Comparison of ENCODE assay signal across 10 mouse cellular contexts in genomic region chr2:69206523-69206922, GRCm38 (mm10). TPM values are rescaled to one million over a fixed set of nuclear protein-coding genes. Genes with fewer than 3 reads are reported as not detected.
DNase-seq lines count a peak whose midpoint lies in the region; ATAC-seq and TF ChIP-seq lines count a peak whose summit lies in the region.
"Had no signal": no experiment of that assay in that cellular context is flagged by ENCODE, and none has a peak within 500 bp of the region (broad histone marks: within the 10 kb centered on the region; RNA-seq: fewer than 3 reads in every experiment).

No protein-coding gene starts in this region.

- WGBS in midbrain, embryonic 10.5 days, result 24% methylated on average over 7 of the region's 7 CpGs
- 23% methylated on average over 7 of the region's 7 CpGs for WGBS in midbrain, embryonic 16.5 days
- WGBS in intestine, postnatal 0 days, result 17% methylated on average over 7 of the region's 7 CpGs
- 30% methylated on average over 7 of the region's 7 CpGs for WGBS in neural tube, embryonic 14.5 days

- H3K27me3 ChIP-seq in midbrain, embryonic 10.5 days (ENCODE audit: low read depth, poor library complexity, severe bottlenecking), result no peaks in the 10 kb centered on the region
- no peaks in the 10 kb centered on the region for H3K27me3 ChIP-seq in midbrain, embryonic 16.5 days (ENCODE audit: control insufficient read depth, insufficient read depth, low read depth, low read length)
- H3K27me3 ChIP-seq in intestine, postnatal 0 days (replicated peaks; ENCODE audit: control insufficient read depth, insufficient read depth, low read length), result no peaks in the 10 kb centered on the region
- no peaks in the 10 kb centered on the region for H3K27me3 ChIP-seq in neural tube, embryonic 14.5 days (ENCODE audit: control insufficient read depth, insufficient read depth, low read length)

- H3K4me2 ChIP-seq in midbrain, embryonic 16.5 days (ENCODE audit: low read length), result no peak overlapping the region; the same call in 1 of the 2 replicates
- H3K4me2 ChIP-seq in intestine, postnatal 0 days (replicated peaks; ENCODE audit: low read depth), result peak overlapping the region; percentile 90
- H3K4me2 ChIP-seq in neural tube, embryonic 14.5 days (ENCODE audit: low read depth, low read length), result peak overlapping the region; percentile 91; the same call in 1 of the 2 replicates

- peaks cover 20% of the 10 kb centered on the region for H3K36me3 ChIP-seq in midbrain, embryonic 10.5 days
- H3K36me3 ChIP-seq in midbrain, embryonic 16.5 days (ENCODE audit: control insufficient read depth, insufficient read depth, low read length), result no peaks in the 10 kb centered on the region
- H3K36me3 ChIP-seq in intestine, postnatal 0 days (ENCODE audit: control insufficient read depth, insufficient read depth), result 0 out of 2 replicates have a peak, but pooled peaks cover 4% of the 10 kb centered on the region
- no peaks in the 10 kb centered on the region for H3K36me3 ChIP-seq in neural tube, embryonic 14.5 days (ENCODE audit: control insufficient read depth, insufficient read depth, low read length)

- ATAC-seq in midbrain, embryonic 16.5 days, result no peak
- ATAC-seq in erythroblast, adult 5-6 weeks (replicated peaks; ENCODE audit: low FRiP score, poor library complexity, severe bottlenecking), result peak; percentile 83
- ATAC-seq in intestine, postnatal 0 days, result no peak
- no peak for ATAC-seq in neural tube, embryonic 14.5 days (ENCODE audit: low read depth)

- no peak for TF ChIP-seq CTCF in intestine, postnatal 0 days (IDR thresholded peaks at IDR 0.05; ENCODE audit: low read depth)

- peaks cover 18% of the 10 kb centered on the region for H3K4me1 ChIP-seq in midbrain, embryonic 10.5 days
- H3K4me1 ChIP-seq in midbrain, embryonic 16.5 days (ENCODE audit: control insufficient read depth, insufficient read depth, low read length), result peaks cover 6% of the 10 kb centered on the region; the same call in 1 of the 2 replicates
- 0 out of 2 replicates have a peak, but pooled peaks cover 3% of the 10 kb centered on the region for H3K4me1 ChIP-seq in intestine, postnatal 0 days (replicated peaks; ENCODE audit: control insufficient read depth, insufficient read depth, low read length)
- H3K4me1 ChIP-seq in neural tube, embryonic 14.5 days (ENCODE audit: control insufficient read depth, insufficient read depth, low read length), result no peaks in the 10 kb centered on the region

- H3K4me3 ChIP-seq in midbrain, embryonic 10.5 days, result peak overlapping the region; percentile 89
- no peak overlapping the region for H3K4me3 ChIP-seq in midbrain, embryonic 16.5 days (ENCODE audit: low read depth, low read length)
- H3K4me3 ChIP-seq in intestine, postnatal 0 days (ENCODE audit: low read depth, low read length), result peak overlapping the region; percentile 94
- no peak overlapping the region for H3K4me3 ChIP-seq in neural tube, embryonic 14.5 days (ENCODE audit: low read depth, low read length)

- no peak for DNase-seq in midbrain, embryonic 10.5 days (ENCODE audit: low spot score)
- DNase-seq in layer of hippocampus, adult 9-11 months, result no peak
- no peak for DNase-seq in ovary, postnatal 14 days (ENCODE audit: low spot score)
- DNase-seq in right cerebral cortex, postnatal 25 days, result no peak

- no peaks in the 10 kb centered on the region for H3K9me3 ChIP-seq in midbrain, embryonic 10.5 days (replicated peaks)
- H3K9me3 ChIP-seq in midbrain, embryonic 16.5 days (replicated peaks; ENCODE audit: control insufficient read depth, low read length, poor library complexity, severe bottlenecking), result no peaks in the 10 kb centered on the region
- H3K9me3 ChIP-seq in intestine, postnatal 0 days (ENCODE audit: control insufficient read depth), result no peaks in the 10 kb centered on the region
- H3K9me3 ChIP-seq in neural tube, embryonic 14.5 days (ENCODE audit: control insufficient read depth, low read length), result no peaks in the 10 kb centered on the region

- peak overlapping the region; percentile 97; the same call in 1 of the 2 replicates for H3K27ac ChIP-seq in midbrain, embryonic 10.5 days (replicated peaks)
- H3K27ac ChIP-seq in midbrain, embryonic 16.5 days (ENCODE audit: low read length), result no peak overlapping the region
- H3K27ac ChIP-seq in intestine, postnatal 0 days (ENCODE audit: low read depth, low read length), result no peak overlapping the region
- H3K27ac ChIP-seq in neural tube, embryonic 14.5 days (ENCODE audit: low read depth, low read length), result no peak overlapping the region

- no peak overlapping the region for H3K9ac ChIP-seq in midbrain, embryonic 16.5 days (ENCODE audit: low read depth, low read length)
- H3K9ac ChIP-seq in intestine, postnatal 0 days (ENCODE audit: low read depth, low read length), result no peak overlapping the region
- no peak overlapping the region for H3K9ac ChIP-seq in neural tube, embryonic 14.5 days (replicated peaks; ENCODE audit: low read depth, low read length)

RNA-seq across cellular contexts. Expression of gene Spc25, which starts 0.5 kb away (rescaled TPM):
- polyA plus RNA-seq in midbrain, embryonic 10.5 days (2016; fragmentation: Nextera tagmentation; extraction: Ambion mirVana), result 250 and 252 TPM in 2 replicates
- 18.9 and 25.6 TPM in 2 replicates for polyA plus RNA-seq in midbrain, embryonic 16.5 days (2015; fragmentation: Nextera tagmentation; extraction: Ambion mirVana)
- total RNA-seq in erythroblast, adult 5-6 weeks (2015; ENCODE audit: low replicate concordance), result 40.8 and 46.7 TPM in 2 replicates
- total RNA-seq in erythroblast, adult 5-6 weeks (2017; ENCODE audit: low replicate concordance), result 36.0 and 66.6 TPM in 2 replicates
- polyA plus RNA-seq in intestine, postnatal 0 days (2015; fragmentation: Nextera tagmentation; extraction: Ambion mirVana), result 46.0 and 47.8 TPM in 2 replicates
- polyA plus RNA-seq in neural tube, embryonic 14.5 days (2014; fragmentation: Nextera tagmentation; extraction: Ambion mirVana), result 15.4 and 19.9 TPM in 2 replicates

RNA-seq across cellular contexts. Expression of gene G6pc2, which starts 4.3 kb away (rescaled TPM):
- not detected in 2 replicates for polyA plus RNA-seq in midbrain, embryonic 10.5 days (2016; fragmentation: Nextera tagmentation; extraction: Ambion mirVana)
- polyA plus RNA-seq in midbrain, embryonic 16.5 days (2015; fragmentation: Nextera tagmentation; extraction: Ambion mirVana), result not detected in 2 replicates
- total RNA-seq in erythroblast, adult 5-6 weeks (2015; ENCODE audit: low replicate concordance), result not detected in 2 replicates
- total RNA-seq in erythroblast, adult 5-6 weeks (2017; ENCODE audit: low replicate concordance), result not detected in 2 replicates
- polyA plus RNA-seq in intestine, postnatal 0 days (2015; fragmentation: Nextera tagmentation; extraction: Ambion mirVana), result not detected in 2 replicates
- polyA plus RNA-seq in neural tube, embryonic 14.5 days (2014; fragmentation: Nextera tagmentation; extraction: Ambion mirVana), result 0.31 TPM in 1 of 2 replicates, not detected in the other
- polyA plus RNA-seq: cortical plate, adult 2 months; spleen, adult 2 months had no signal

Comparison
In these comparisons a context has a peak if more than half of its experiments do, and no peak if none do; other contexts are left out.
1. H3K4me3 ChIP-seq: peak in midbrain, embryonic 10.5 days (single experiment) and intestine, postnatal 0 days (single experiment); none in midbrain, embryonic 16.5 days (single experiment) and neural tube, embryonic 14.5 days (single experiment).